Mouse (Mus musculus) embryo, embryonic 11.5 days (tissue): ENCODE measurements around the gene Mast2.

ENCODE experiments used
- DNase-seq: peaks from one replicate; pipeline ENCODE4 v3.0.0-alpha.2; 2012; ENCODE audit warnings: low read depth, low spot score

The Mast2 gene

DNA sequence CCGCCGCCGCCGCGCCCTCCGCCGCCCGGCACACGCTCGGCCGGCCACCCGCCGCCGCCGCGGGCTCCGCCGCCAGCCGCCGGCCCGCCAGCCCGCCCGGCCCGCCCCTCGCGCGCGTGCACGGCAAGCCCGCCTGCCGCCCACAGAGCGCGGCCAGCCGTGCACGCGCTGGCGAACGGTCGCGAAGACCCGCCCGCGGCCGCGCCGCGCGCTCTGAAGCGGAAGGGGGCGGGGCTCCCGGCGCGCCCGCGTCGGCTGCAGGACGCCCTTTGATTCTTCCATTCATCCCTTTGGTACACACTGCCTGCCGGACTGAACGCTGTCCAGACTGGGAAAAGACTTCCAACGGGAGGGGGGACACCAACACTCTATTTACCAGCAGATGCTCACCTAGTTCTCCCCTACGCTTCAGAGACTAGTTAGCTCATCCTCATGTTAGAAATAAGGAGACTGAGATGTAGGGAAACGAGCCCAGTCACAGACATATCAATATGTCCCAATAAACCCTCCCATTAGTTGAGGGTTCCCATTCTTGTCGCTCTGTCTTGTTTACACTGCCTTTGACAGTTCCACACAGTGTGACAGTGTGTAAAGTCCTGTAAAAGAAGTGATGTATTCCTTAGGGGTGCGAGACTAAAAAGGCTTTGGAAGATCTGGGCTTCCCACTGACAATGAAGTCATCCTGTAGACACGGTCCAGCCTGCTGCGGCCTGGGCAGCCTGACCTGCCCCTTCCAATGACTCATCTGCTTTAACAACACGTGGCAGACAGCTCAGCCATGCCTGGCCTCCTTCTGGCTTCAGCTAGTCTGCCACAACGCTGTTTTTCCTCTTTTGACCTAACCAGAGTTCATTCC, at the start of gene Mast2:
TSS of gene Mast2 (minus strand) at position 58 of the 856 bp plus-strand sequence.
- peak; percentile 85 for DNase-seq

DNA sequence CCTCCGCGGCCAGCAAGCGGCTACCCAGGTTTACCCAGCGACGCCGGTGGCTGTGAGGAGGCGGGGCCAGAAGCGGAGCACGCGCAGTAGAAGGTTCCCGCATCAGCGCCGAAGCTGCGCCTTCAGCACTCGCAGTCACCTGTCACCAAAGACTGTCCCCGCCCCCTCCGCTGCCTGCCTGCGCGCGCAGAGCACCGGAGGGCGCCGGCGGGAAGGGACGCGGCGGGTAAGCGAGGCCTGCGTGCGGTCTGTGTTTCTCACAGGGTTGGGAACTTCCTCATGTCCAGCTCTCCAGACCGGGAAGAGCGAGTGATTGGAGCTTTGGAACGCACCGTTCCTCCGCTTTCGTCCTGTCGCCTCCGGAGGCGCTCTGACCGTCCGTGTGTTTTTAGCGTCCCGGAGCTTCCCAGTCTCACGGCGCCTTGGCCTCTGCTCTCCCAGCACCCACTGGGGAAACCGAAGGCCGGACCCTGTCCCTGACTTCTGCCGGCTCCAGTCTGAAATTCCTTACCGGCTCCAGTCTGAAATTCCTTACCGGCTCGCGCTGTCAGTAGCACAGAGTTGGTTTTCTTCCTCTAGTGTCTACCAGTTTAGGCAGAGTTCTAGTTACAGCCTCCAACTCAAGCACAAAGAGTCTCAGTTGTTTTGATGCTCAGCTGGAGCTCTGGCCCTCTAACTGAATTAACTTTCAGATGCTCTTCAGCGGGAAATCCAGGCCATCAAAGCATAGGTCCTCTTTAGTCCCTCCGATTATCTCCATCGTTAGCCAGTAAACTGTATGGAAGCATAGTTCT, 43.6 kb upstream of the Mast2 start, which contains the start of gene Ipp:
TSS of gene Ipp (plus strand) at position 125 of the 794 bp plus-strand sequence.
- peak; percentile 92 for DNase-seq

GRCm38 (mm10) chr4:116506886-116507424, 43.0 kb upstream of the Mast2 start:
- no peak for DNase-seq

GRCm38 (mm10) chr4:116499978-116500377, 36.0 kb upstream of the Mast2 start:
- no peak for DNase-seq

- no peak for DNase-seq
Observed at GRCm38 (mm10) chr4:116493646-116494045, 29.7 kb upstream of the Mast2 start.

- no peak for DNase-seq
Observed at GRCm38 (mm10) chr4:116492460-116492859, 28.5 kb upstream of the Mast2 start.

DNA sequence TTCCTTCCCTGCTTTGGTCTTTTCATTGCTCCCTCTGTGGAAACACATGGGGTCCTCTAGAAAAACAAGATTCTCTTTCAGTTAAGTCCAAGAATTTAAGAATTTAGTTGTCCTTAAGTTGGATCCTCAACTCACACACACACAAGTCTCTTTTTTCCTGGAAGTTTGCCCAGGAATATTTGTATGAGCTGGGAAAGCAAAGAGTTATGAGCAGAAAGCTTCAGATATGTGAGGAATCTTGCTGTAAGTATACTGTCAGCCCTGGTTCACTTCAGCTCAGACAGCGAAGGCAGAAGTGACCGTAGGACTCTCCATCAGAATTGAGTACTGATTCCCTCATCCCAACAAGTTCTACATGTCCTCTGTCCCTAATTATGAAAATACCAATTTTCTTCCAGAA, 27.9 kb upstream of the Mast2 start:
- no peak for DNase-seq

- no peak for DNase-seq
Observed at GRCm38 (mm10) chr4:116491119-116491536, 27.1 kb upstream of the Mast2 start.

GRCm38 (mm10) chr4:116483476-116483875, 19.5 kb upstream of the Mast2 start:
- DNase-seq, result no peak

DNA sequence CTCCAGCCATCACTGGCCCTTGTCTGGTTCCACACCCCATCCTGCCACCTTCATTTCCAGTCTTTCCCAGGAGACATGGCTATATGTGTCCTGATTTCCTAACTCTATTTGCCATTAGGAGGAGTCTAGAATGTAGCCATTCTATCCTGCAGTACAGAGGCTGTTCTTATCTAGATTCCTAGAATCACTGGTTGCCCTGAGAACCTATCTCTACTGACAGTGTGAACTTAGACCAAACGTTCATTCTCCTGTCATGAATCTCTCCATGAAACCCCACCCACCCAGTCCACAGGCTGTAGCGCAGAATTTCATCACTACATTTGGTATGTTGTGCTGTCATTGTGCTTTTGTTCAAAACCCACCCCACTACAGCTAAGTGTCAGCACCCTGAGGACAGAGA, 17.3 kb upstream of the Mast2 start:
- no peak for DNase-seq

DNA sequence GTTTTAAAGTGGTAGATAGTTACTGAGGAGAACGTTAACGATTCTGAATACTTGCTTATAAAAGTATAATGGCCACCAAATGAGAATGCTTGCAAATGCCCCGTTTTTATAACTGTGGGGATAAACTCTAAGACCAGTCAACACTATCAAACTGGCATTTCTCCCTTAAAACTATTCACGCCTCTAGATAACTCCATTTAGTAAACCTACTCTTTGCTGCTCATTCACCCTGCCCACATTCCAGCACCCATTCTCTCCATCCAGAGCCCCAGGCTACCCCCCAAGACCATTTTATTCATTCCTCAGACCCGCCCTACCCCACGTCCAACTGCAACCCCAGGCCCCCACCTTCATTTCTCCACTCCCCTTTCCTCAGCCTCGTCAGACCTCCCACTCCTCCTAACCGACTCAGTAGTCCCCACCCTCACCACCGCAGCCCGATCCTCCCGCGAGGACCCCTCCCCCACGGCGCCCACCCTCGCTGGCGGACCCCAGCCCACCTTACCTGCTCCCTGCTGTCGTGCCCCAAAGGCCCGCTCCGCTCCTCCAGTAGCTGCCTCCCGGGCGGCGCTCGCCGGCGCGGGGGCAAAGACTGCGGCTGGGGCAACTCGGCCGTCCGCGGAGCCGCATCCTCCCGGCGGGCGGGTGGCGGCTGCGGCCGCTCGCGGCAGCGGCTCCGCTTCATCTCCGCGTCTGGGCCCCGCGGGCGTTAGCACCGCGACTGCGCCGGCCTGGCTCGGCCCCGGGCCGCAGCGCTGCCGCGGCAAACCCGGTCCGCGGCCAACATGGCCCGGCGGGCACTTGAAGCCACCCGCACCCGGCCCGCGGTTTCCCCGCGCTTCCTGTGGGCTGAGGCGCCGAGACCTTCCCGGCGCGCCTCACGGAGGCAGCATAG, 505 bp downstream of the Mast2 start:
- peak; percentile 31 for DNase-seq

DNA sequence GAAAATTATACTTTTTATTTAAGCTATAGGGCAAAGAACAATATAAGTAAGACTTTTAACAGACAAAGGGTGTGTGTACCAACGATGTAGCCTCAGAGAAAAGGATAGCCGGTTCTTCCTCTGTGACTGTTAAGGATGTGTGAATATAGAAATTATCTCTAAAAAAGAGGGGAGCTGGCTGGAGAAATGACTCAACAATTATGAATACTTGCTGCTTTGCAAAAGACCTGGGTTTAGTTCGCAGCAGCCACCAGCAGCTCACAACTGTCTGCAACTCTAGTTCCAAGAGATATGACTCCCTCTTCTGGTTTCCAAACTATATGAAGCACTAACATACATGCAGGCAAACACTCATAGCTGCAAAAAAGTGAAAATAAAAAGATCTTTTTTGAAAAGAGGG, 2.0 kb downstream of the Mast2 start:
- DNase-seq, result no peak

DNA sequence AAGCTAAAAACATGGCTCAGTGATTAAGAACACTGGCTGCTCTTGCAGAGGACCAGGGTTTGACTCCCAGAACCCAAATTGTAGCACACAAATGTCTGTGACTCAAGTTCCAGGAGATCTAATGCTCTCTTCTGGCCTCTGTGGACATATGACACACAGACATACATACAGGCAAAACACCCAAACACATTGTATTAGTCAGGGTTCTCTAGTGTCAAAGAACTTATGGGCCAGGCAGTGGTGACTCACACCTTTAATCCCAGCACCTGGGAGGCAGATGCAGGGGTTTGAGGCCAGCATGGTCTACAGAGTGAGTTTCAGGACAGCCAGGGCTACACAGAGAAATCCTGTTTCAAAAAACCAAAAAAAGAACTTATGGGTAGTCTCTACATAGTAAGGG, 12.4 kb downstream of the Mast2 start:
- DNase-seq, result no peak

DNA sequence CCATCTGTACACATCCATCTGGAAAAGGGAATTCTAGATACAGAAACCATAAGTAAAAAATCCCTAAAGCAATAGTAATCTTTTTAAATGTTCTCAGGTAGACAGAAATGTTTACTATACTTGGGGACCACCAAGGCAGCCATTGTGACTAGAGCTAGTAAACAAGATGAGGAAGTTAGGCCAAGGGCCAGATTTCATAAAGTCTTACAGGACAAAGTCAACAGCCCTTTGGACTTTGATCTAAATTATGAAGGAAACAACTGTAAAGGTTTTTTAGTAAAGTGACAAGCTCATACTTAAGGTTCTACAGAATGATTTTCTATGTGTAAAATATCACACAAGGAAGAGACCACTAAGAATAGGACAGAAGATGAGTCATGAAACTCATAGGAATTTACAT, 14.0 kb downstream of the Mast2 start:
- no peak for DNase-seq

- peak; percentile 26 for DNase-seq
Observed at GRCm38 (mm10) chr4:116448673-116449072, 15.3 kb downstream of the Mast2 start.

DNA sequence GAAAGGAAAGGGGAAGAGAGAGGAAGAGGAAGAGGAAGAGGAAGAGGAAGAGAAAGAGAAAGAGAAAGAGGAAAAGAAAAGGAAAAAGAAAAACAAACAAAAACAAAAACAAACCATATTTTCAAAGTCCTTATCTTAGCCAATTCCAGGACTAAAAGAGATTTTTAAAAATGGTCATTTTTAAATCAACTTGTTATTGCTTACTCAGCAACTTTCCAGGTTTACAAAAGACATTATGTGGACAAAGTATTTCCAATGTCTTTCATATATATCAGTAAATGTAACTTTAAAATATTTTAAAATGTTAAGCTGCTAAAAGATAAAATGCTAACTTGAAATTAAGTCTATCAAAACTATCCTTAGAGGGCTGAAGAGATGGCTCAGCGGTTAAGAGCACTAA, 24.6 kb downstream of the Mast2 start:
- DNase-seq, result no peak

DNA sequence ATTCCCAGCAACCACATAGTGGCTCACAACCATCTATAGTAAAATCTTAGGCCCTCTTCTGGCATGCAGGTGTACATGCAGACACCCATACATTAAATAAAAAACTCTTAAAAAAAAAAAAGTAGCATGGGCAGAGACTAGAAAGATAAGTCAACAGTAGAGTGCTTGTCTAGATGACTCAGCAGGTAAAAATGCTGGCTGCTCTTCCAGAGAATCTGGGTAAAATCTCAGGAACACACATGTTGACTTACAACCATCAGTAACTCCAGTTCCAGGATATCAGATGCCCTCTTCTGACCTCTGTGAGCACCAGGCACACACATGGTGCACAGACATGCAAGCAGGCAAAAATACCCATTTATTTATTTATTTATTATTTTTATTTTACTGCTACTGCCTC, 25.4 kb downstream of the Mast2 start:
- no peak for DNase-seq

- DNase-seq, result no peak
Observed at GRCm38 (mm10) chr4:116435626-116436025, 28.4 kb downstream of the Mast2 start.

DNA sequence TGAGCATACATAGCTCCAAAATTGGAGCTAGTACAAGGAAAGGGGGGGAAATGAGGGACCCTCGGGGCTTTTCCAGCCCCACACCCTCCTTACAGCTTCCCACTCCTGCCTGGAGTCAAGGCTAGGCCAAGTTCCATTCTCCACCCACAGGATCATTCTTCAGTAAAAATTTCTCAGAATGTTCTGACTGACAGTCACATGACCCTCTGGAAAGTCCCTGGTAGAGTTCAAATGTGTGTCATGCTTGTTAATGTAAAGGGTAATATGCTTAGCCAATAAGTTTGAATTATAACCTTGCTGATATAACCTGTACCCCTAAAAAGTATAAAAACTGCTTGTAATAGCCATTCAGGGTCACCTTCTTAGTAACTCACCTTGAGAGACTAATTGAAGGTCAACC, 41.8 kb downstream of the Mast2 start:
- DNase-seq, result no peak

GRCm38 (mm10) chr4:116421170-116421569, 42.8 kb downstream of the Mast2 start:
- DNase-seq, result no peak

GRCm38 (mm10) chr4:116412993-116413392, 51.0 kb downstream of the Mast2 start:
- DNase-seq, result no peak
